Mouse (Mus musculus) liver, embryonic 15.5 days (tissue): ENCODE results near the gene Hesx1. TPM values are rescaled to one million over a fixed set of nuclear protein-coding genes. Genes with fewer than 3 reads are reported as not detected.

Source experiments
- polyA plus RNA-seq: library from polyadenylated mRNA; unstranded; fragments of >200 nt; fragmentation: Nextera tagmentation; extraction: Ambion mirVana; gene quantifications from 2 replicates; pipeline ENCODE4 v1.2.1, GENCODE M21; 2015

The Hesx1 gene
- polyA plus RNA-seq, 1 experiment from 2014 or later, result 7.0 TPM

Other genes with a start within 250 kb of the Hesx1 start
- not detected in 2 replicates for gene Asb14, start 99.9 kb upstream of the Hesx1 start, polyA plus RNA-seq
- 5.9 and 8.3 TPM in 2 replicates for gene Appl1, start 23.2 kb upstream of the Hesx1 start, polyA plus RNA-seq
- gene Il17rd, start 44.5 kb downstream of the Hesx1 start, polyA plus RNA-seq, result 0.14 and 0.16 TPM in 2 replicates
- 6.6 and 8.2 TPM in 2 replicates for gene Arhgef3, start 120.5 kb downstream of the Hesx1 start, polyA plus RNA-seq